Mouse (Mus musculus) kidney, postnatal 4 days (tissue): ENCODE results near the gene Azin2.

Experiments used
- DNase-seq, 2 experiments: peaks; one replicate each; pipeline ENCODE4 v3.0.0; 2021; ENCODE audit warnings: mixed read lengths in 2 of 2

Azin2 gene

GRCm38 (mm10) chr4:128962029-128962925 lies at the start of gene Azin2:
Azin2 (minus strand) TSS chr4:128962442.
- DNase-seq = peak; percentile 97 to 98

DNA sequence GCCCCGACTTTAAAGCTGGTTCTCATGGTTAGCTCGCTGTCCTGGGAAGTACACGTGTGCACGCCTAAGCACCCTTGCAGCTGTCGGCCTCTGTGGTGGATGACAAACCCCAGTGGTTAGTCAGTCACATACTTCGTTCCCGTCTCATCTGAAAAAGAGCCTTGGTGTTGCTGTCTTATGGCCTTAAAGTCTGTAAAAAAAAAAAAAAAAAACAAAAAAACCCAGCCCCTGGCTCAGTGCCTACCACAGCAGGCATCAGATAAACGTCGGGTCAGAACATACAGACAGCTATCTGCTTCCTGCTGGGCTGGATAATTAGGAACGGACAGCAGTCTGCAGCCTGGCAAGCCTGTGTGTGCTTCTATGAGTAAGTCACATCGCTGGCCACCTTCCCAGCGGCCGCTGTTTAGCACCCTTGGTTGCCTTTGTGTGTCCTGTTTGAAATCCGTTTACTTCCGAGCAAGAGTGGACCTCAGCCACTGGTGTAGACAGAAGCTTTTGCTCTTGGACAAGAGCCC lies 49.4 kb upstream of the Azin2 start:
- peak; percentile 56 to 65 for DNase-seq

- DNase-seq = no peak
Measured at GRCm38 (mm10) chr4:129009521-129009920, 47.3 kb upstream of the Azin2 start.

GRCm38 (mm10) chr4:129008672-129009071 lies 46.4 kb upstream of the Azin2 start:
- peak in 1 of 2 experiments; percentile 35 for DNase-seq

DNA sequence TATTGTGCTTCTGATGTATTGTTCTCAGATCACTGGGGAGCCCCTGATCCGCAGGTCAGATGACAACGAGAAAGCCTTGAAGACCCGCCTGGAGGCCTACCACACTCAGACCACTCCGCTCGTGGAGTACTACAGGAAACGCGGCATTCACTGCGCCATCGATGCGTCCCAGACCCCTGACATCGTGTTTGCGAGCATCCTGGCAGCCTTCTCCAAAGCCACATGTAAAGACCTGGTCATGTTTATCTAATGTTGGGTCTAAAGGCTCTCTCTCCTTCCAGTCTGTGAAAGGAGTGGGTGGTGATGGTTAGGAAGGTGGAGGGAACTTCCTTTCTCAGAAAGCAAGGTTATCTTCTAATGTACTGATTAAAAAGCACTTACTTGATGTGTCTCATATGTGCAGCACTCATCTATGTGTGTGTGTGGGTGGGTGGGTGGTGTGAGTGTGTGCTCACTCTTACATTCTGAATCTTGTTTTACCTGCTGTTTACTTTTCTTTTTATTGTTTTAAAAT lies 45.8 kb upstream of the Azin2 start:
- DNase-seq = no peak

DNA sequence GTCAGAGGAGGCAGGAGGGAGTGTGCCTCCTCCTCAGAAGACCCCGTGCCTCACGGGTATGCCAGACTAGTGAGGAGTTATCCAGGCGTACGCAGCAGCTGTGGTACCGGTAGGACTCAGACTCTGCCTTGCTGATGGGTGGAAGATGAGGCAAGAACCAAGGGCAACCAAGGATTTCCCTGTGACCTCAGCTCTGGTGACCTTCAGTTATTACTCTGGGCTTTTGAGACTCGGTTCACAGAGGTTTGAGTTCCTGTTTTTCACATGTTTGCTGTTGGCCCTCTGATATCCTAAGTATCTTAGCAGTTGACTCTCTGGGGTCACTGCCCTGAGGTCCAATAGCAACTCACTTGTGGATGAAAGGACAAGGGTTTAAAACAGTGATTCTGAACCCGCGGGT lies 41.5 kb upstream of the Azin2 start:
- no peak for DNase-seq

DNA sequence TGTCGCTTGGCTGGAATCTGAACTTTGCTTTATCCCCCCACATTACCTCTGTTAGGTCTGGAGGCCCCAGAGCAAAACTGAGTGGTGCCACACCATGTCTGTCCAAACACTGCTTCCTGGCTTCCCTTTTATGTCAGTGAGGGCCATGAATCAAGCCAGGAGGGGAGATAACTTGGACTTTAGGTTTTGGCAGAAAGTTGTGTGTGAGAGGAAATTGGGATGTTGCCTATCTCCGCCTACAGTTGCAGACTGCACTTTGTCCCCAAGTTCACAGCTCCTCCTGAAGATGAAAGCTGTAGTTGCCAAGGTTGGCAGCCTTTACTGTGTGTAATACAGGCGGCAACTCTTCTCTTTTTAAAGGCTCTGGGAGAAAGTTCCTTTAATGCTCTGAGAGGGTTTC lies 38.5 kb upstream of the Azin2 start:
- DNase-seq = no peak

GRCm38 (mm10) chr4:128998401-128998800 lies 36.2 kb upstream of the Azin2 start:
- DNase-seq = no peak

DNA sequence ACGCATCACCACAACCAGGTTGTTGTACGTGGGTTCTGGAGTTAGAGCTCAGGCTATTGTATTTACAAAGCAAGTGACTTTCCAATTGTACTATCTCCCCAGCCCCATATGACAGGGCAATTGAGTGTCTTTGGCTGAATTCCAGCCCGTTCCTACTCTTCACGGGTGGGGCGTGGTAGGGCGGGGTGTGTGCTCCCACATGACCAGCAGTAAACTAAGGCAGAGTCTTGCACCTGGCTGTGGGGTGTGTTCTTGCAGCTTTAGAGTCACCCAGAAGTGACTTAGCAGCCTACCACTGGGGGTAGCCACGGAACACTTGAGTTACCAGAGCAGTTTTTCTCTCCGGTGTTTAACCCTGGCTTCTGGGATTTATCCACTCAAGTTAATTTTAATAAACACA lies 35.0 kb upstream of the Azin2 start:
- DNase-seq = no peak

- DNase-seq = no peak
Measured at GRCm38 (mm10) chr4:128995238-128995637, 33.0 kb upstream of the Azin2 start.

DNA sequence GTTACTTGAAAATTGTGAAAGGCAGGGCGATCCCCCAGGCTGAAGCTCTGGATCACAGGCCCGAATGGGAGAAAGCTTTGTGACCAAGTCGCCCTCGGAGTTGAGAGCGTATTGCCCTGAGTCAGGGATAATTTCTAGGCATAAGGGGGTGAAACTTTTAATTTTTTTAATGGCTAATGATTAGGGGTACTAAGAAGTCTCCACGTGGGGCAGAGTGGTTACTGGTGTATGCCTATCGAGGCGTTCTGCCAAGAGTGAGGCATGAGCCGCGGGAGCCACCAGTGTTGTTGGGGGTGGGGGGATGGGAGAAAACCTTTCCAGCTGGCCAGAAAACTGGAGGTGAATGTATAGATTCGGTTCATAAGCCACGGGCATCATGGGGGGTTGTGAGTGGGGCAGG lies 31.4 kb upstream of the Azin2 start:
- no peak for DNase-seq

GRCm38 (mm10) chr4:128993025-128993662 lies 30.9 kb upstream of the Azin2 start:
- peak; percentile 92 to 95 for DNase-seq

DNA sequence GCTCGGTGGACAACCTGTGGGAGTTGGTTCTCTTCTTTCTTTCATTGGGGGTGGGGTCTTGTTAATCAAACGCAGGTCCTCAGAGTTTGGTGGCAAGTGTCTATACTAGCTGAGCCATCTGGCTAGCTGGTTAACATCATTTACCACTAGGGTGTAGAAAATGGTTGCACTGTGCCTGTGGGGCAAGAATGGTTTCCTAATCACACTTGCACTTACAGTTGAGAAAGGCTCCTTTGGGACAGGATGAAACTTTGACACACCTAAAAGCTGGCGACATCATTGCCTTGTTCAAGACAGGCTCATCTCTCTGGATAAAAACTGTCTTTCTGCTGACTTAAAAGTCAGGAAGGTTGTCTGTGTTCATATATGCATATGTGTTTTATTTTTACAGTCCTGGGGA lies 29.9 kb upstream of the Azin2 start:
- DNase-seq = no peak

GRCm38 (mm10) chr4:128991500-128992008 lies 29.3 kb upstream of the Azin2 start, which contains the start of gene Ak2:
Ak2 (plus strand) TSS chr4:128991958.
- DNase-seq = no peak

DNA sequence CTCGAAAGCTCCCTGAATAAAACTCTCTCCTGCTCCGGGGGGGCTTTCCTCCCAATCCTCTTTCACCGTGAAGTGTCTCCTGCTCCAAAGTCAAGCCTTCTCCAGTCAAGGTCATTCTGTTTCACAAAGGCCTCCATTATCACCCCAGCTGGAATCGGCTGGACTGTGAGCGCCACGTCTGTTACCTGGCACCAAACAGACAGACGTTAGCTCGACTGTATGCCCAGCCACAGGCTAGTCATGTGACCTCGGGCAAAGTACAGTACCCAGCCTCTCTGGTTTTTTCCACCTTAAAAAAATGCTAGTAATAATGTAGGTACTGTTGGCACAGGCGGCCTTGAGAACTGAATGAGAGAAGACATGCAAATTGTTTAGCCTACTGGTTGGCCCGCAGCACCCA lies 27.4 kb upstream of the Azin2 start:
- peak; percentile 27 to 62 for DNase-seq

DNA sequence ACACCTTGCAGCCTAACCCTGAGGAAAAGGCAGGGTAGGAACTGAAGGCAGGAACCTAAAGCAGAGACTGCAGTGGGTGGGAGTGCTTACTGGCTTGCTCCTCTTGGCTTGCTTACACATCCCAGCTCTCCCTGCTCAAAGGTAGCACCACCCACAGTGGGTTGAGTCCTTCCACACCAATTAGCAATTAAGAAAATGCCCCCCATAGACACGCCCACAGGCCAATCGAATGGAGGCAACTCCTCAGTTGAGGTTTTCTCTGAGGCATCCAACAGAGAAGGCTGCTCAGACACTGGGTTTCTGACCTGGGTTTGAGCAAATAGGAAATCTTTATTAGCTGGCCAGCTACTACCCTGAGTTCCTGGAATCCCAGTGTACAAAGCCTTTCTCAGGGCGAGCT lies 26.7 kb upstream of the Azin2 start:
- DNase-seq = no peak

GRCm38 (mm10) chr4:128984600-128984999 lies 22.4 kb upstream of the Azin2 start:
- DNase-seq = no peak

DNA sequence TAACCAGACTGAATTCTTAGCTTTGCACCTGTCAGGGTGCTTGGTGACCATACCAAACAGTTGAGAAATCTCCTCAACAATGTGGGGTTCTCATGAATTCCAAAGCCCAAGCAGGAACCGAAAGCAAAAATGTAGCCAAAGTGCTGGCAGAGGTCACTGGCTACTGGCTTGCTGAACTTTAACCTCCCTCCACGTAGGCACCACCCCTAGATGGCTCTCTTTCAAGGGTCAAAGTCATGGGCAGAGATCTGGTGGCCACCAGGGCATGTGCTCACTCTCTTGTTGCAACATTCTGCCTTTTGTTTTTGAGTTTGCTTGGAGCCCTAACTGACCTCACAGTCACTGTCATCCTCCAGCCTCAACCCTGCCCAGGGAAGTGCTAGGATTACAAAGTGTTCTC lies 21.4 kb upstream of the Azin2 start:
- no peak for DNase-seq

DNA sequence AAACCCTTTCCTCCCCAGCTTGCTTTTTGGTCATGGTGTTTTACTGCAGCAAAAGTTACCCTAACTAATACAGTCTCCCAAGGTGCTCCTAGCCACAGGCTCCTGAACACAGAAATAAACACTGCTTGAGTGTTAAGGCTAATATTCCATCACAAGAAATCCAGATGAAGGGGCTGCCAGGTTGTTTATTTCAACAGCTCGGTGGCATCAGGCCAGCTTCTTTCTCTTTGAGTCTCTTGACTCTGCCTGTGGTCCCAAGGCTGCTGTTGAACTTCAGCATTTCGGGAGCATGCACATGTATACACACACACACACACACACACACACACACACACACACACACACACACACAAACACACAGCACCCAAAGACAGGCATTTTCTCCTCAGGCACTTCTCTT lies 20.9 kb upstream of the Azin2 start:
- DNase-seq = peak; percentile 41 to 54

DNA sequence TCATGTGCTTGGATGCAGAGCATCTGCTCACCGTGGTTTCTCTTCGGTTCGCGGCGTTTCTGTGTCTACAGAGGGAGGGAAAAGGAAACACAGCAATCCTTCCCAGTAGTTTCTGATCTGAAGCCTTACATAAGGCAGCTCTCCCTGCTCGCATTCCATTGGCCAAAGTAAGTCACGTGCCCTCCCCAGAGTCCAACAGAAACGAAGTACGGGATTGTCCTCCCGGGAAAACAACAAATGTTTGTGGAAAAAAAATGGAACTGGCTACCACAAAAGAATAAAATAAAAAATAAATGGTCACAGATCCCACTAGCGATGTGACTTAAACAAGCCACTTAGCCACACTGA lies 19.6 kb upstream of the Azin2 start:
- peak in 1 of 2 experiments; percentile 51 for DNase-seq

DNA sequence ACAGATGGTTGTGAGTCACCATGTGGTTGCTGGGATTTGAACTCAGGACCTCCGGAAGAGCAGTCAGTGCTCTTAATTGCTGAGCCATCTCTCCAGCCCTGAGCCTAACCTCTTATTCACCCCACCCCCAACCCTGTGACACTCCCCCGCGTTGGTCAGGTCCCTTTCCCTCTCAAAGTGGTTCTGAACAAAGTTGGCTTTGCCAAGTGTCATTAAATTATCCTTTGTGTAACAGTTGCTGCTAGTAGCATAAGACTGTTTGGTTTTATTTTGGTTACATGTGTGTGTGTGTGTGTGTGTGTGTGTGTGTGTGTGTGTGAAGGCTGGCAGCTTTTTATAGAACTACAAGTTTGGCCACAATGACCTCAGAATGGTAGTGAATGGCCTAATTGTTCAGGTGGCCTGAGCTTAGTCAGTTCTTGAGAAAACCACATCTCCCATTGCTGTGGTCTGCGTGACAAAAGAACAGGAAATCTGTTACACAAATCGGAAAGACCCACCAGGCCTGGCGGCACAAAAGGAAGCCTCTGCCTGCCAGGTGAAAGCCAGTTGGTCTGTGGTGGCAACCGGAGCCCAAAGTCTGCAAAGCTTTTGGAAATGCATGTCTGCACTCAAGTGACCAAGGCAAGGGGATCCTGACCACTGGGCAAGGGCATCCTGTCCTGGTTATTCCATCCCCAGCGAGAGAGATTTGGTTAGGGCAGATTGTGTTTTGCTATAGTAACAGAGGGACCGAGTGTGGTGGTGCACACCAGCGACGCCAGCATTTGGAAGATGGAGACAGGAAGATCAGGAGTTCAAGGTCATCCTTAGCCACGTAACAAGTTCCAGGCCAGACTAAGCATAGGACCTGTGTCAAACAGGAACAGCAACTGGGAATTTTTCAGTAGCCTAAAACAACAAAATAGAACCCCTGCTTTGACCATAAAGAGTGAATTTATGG lies 18.9 kb upstream of the Azin2 start:
- no peak for DNase-seq

DNA sequence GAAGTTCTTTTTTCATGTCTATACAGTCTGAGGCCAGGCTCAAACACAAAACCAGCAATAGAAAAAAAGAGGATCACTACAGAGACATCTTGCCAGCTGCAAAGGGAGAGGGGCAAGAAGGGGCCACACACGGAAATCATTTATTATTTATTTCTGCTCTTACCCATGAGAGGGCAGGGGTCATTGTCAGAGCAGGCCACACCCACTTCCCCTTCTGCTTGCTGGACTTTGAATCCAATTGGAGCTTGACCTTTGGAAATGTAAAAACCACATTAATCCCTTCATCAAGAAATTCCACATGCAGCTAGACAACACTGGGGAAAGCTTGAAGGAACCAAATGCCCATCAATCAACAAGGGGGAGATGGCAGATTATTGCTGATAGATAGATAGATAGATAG lies 16.4 kb upstream of the Azin2 start:
- no peak for DNase-seq
